Mouse (Mus musculus) heart, embryonic 13.5 days (tissue): ENCODE results near the gene Sox10. TPM values are rescaled to one million over a fixed set of nuclear protein-coding genes. Genes with fewer than 3 reads are reported as not detected.
A peak's percentile ranks its signal among the peaks of the same experiment; 100 is the strongest.

Source experiments
- ATAC-seq: fragments of 200-750 bp; cut with Nextera tagmentation; 2 replicates; pipeline ENCODE4 v1.8.0; 2017; ENCODE audit warnings: moderate TSS enrichment; ENCODE audit not compliant: insufficient number of reproducible peaks, low FRiP score, low TSS enrichment; ENCODE audit errors: extremely low read depth
- H3K27ac ChIP-seq: fragments of 300-500 bp; sonication (generic); replicated peaks from 2 replicates; pipeline ENCODE4 v1.5.1; 2015; ENCODE audit warnings: moderate library complexity, mild to moderate bottlenecking, inconsistent platforms
- H3K27me3 ChIP-seq: fragments of 300-500 bp; sonication (generic); replicated peaks from 2 replicates; pipeline ENCODE4 v1.6.1; 2015; ENCODE audit warnings: mild to moderate bottlenecking, inconsistent platforms
- H3K36me3 ChIP-seq: fragments of 300-500 bp; sonication (generic); 2 replicates; pipeline ENCODE4 v1.6.1; 2015; ENCODE audit warnings: mild to moderate bottlenecking, inconsistent platforms
- H3K4me1 ChIP-seq: fragments of 300-500 bp; sonication (generic); 2 replicates; pipeline ENCODE4 v1.6.1; 2015; ENCODE audit warnings: inconsistent platforms
- H3K4me2 ChIP-seq: fragments of 300-500 bp; sonication (generic); 2 replicates; pipeline ENCODE4 v1.6.1; 2015; ENCODE audit warnings: inconsistent platforms, mild to moderate bottlenecking, moderate library complexity
- H3K4me3 ChIP-seq: fragments of 300-500 bp; sonication (generic); 2 replicates; pipeline ENCODE4 v1.5.1; 2015; ENCODE audit warnings: moderate library complexity, mild to moderate bottlenecking, inconsistent platforms
- H3K9ac ChIP-seq: fragments of 300-500 bp; sonication (generic); 2 replicates; pipeline ENCODE4 v1.6.1; 2015; ENCODE audit warnings: inconsistent platforms, mild to moderate bottlenecking, moderate library complexity
- H3K9me3 ChIP-seq: fragments of 300-500 bp; sonication (generic); 2 replicates; pipeline ENCODE4 v1.6.1; 2016; ENCODE audit warnings: inconsistent platforms
- WGBS: fragments of 180-500 bp; shearing (Covaris S2); methylation state at CpG from one replicate; pipeline ENCODE4 v1.1.7; 2015; ENCODE audit warnings: mixed read lengths; 5-methylcytosine and 5-hydroxymethylcytosine counted together
- polyA plus RNA-seq: library from polyadenylated mRNA; unstranded; fragments of >200 nt; fragmentation: Nextera tagmentation; extraction: Ambion mirVana; gene quantifications from 2 replicates; pipeline ENCODE4 v1.2.1, GENCODE M21; 2015

The Sox10 gene
- polyA plus RNA-seq, 1 experiment from 2014 or later, result 0.44 TPM

DNA sequence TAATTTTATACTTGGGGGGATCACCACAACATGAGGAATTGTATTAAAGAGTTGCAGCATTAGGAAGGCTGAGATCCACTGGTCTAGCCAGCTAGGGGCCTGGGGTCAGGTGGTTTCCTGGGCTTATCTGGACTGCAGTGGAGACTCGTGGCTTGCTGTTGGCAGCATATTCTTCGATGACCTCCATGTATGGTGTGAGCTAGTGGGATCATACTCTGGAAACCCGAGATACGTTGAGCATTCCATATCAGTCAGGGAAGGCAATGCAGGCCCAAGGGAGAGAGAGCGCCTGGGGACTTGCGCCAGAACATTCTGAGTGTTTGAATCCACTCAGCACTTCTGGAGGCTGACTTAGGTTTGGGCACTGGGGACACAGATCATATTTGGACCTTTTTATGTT lies 41.3 kb downstream of the Sox10 start:
- Histone ChIP-seq H3K36me3 (peaks cover 99% of the 10 kb centered on the region), H3K27ac (peak overlapping the region; percentile 91), H3K9me3 (no peaks in the 10 kb centered on the region), H3K27me3 (no peaks in the 10 kb centered on the region), H3K4me2 (no peak overlapping the region), H3K9ac (peak overlapping the region; percentile 69), H3K4me3 (no peak overlapping the region), H3K4me1 (peaks cover 28% of the 10 kb centered on the region)
- WGBS, result 27% methylated on average over 6 of the region's 6 CpGs
- ATAC-seq, result peak; percentile 34; the same call in 1 of the 2 replicates

DNA sequence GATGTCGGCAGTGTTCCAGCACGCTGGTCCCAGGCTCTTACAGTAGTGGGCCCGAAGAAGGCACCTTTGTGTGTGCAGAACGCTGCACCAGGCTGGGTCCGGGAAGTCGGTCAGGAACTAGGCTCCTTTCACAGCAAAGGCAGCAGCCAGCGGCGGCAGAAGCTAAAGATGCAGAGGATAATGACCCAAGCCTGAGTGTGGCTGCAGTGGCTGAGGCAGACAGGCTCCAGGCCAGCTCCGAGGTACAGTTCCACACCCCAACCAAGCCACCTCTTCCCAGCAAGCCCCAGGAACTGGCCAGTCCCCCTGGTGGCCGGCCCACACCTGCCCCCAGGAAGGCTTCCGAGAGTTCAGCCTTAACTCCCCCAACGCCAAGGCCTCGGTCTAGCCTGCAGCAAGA lies 42.5 kb downstream of the Sox10 start:
- peak overlapping the region; percentile 91 for H3K27ac ChIP-seq
- no peak overlapping the region for H3K4me2 ChIP-seq
- ATAC-seq, result no peak
- H3K9ac ChIP-seq, result peak overlapping the region; percentile 69; the same call in 1 of the 2 replicates
- peaks cover 99% of the 10 kb centered on the region for H3K36me3 ChIP-seq
- no peaks in the 10 kb centered on the region for H3K27me3 ChIP-seq
- H3K4me1 ChIP-seq, result peaks cover 28% of the 10 kb centered on the region
- no peak overlapping the region for H3K4me3 ChIP-seq
- H3K9me3 ChIP-seq, result no peaks in the 10 kb centered on the region
- WGBS, result 77% methylated on average over 13 of the region's 13 CpGs

DNA sequence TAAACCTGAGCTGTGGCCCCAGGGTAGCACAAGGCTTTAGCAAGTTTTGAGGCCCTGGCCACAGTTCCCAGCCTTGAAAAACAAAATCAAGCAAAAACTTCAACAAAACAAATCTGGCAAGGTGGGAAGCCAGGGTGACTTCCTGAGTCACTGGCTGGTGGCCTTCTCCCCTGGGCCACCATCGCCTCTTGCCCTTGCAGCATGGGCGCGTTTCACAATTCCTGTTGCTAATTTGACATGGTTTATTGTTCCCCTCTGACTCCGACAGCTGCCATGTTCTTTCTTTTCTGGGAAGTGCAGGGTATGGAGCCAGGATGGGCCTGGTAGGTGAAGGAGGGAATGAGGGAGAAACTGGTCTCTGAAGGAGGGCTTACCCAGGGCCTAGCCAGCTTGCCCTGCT lies 42.9 kb downstream of the Sox10 start:
- no peaks in the 10 kb centered on the region for H3K27me3 ChIP-seq
- H3K9me3 ChIP-seq, result no peaks in the 10 kb centered on the region
- no peak for ATAC-seq
- WGBS, result 87% methylated on average over 4 of the region's 4 CpGs
- no peak overlapping the region for H3K4me3 ChIP-seq
- peak overlapping the region; percentile 69; the same call in 1 of the 2 replicates for H3K9ac ChIP-seq
- peaks cover 28% of the 10 kb centered on the region for H3K4me1 ChIP-seq
- no peak overlapping the region for H3K4me2 ChIP-seq
- H3K27ac ChIP-seq, result peak overlapping the region; percentile 91
- H3K36me3 ChIP-seq, result peaks cover 99% of the 10 kb centered on the region

- no peak overlapping the region for H3K9ac ChIP-seq
- peaks cover 99% of the 10 kb centered on the region for H3K36me3 ChIP-seq
- no peak for ATAC-seq
- H3K4me2 ChIP-seq, result no peak overlapping the region
- H3K4me1 ChIP-seq, result peaks cover 37% of the 10 kb centered on the region
- H3K27me3 ChIP-seq, result no peaks in the 10 kb centered on the region
- 65% methylated on average over 9 of the region's 9 CpGs for WGBS
- no peak overlapping the region for H3K4me3 ChIP-seq
- H3K27ac ChIP-seq, result no peak overlapping the region
- H3K9me3 ChIP-seq, result no peaks in the 10 kb centered on the region
These were observed 45.5 kb downstream of the Sox10 start for GRCm38 (mm10) chr15:79119491-79119890.

DNA sequence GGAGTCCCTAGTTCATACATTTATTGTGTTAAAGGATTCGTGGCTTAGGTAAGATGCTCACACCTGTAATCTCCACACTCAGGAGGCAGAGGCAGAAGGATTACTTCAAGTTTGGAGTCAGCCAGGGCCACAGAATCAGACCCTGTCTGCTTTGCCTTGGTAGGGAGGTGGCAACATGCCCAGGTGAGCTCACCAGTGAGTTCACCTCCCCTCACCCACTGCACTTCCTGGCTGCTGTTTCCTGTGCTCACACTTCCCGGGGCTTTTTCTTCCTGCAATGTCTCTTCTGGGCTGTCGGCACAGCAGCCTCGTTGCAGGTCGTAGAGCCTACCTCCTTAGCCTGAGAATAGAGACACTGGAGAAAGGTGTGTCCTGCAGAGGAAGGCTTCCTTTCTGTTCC lies 49.8 kb downstream of the Sox10 start:
- no peak for ATAC-seq
- H3K4me2 ChIP-seq, result no peak overlapping the region
- H3K9ac ChIP-seq, result peak overlapping the region; percentile 28; the same call in 1 of the 2 replicates
- no peaks in the 10 kb centered on the region for H3K9me3 ChIP-seq
- H3K36me3 ChIP-seq, result peaks cover 89% of the 10 kb centered on the region
- WGBS, result 49% methylated on average over 5 of the region's 5 CpGs
- peak overlapping the region; percentile 20; the same call in 1 of the 2 replicates for H3K27ac ChIP-seq
- peaks cover 42% of the 10 kb centered on the region for H3K4me1 ChIP-seq
- H3K4me3 ChIP-seq, result no peak overlapping the region
- no peaks in the 10 kb centered on the region for H3K27me3 ChIP-seq

- Histone ChIP-seq H3K27me3 (no peaks in the 10 kb centered on the region), H3K9ac (peak overlapping the region; percentile 99), H3K4me1 (peaks cover 58% of the 10 kb centered on the region), H3K36me3 (peaks cover 54% of the 10 kb centered on the region), H3K4me2 (peak overlapping the region; percentile 92), H3K9me3 (no peaks in the 10 kb centered on the region), H3K4me3 (peak overlapping the region; percentile 97), H3K27ac (peak overlapping the region; percentile 97)
- peak; percentile 59 for ATAC-seq
- WGBS, result 26% methylated on average over 4 of the region's 4 CpGs
These were observed 53.3 kb downstream of the Sox10 start for GRCm38 (mm10) chr15:79111774-79112173.

- no peak for ATAC-seq
- H3K36me3 ChIP-seq, result peaks cover 42% of the 10 kb centered on the region
- WGBS, result 50% methylated on average over 2 of the region's 2 CpGs
- peak overlapping the region; percentile 97 for H3K4me3 ChIP-seq
- H3K4me1 ChIP-seq, result peaks cover 55% of the 10 kb centered on the region
- peak overlapping the region; percentile 97 for H3K27ac ChIP-seq
- no peaks in the 10 kb centered on the region for H3K27me3 ChIP-seq
- H3K9ac ChIP-seq, result peak overlapping the region; percentile 99
- no peaks in the 10 kb centered on the region for H3K9me3 ChIP-seq
- H3K4me2 ChIP-seq, result peak overlapping the region; percentile 92
These were observed 54.5 kb downstream of the Sox10 start for GRCm38 (mm10) chr15:79110528-79110927.

- Histone ChIP-seq H3K4me3 (peak overlapping the region; percentile 97), H3K9ac (peak overlapping the region; percentile 99), H3K4me1 (peaks cover 50% of the 10 kb centered on the region), H3K36me3 (peaks cover 37% of the 10 kb centered on the region), H3K9me3 (no peaks in the 10 kb centered on the region), H3K27ac (peak overlapping the region; percentile 97), H3K4me2 (peak overlapping the region; percentile 92), H3K27me3 (no peaks in the 10 kb centered on the region)
- no peak for ATAC-seq
- WGBS, result 10% methylated on average over 9 of the region's 9 CpGs
These were observed 55.0 kb downstream of the Sox10 start for GRCm38 (mm10) chr15:79110031-79110430.

- Histone ChIP-seq H3K36me3 (peaks cover 31% of the 10 kb centered on the region), H3K9ac (peak overlapping the region; percentile 99), H3K27me3 (no peaks in the 10 kb centered on the region), H3K4me1 (peaks cover 45% of the 10 kb centered on the region), H3K4me2 (peak overlapping the region; percentile 92), H3K4me3 (peak overlapping the region; percentile 97), H3K9me3 (no peaks in the 10 kb centered on the region), H3K27ac (peak overlapping the region; percentile 97)
- ATAC-seq, result 0 out of 2 replicates have a peak, but pooled peaks have one; percentile 8
- WGBS, result 1% methylated on average over 38 of the region's 46 CpGs
These were observed 55.6 kb downstream of the Sox10 start for GRCm38 (mm10) chr15:79109321-79109934.

DNA sequence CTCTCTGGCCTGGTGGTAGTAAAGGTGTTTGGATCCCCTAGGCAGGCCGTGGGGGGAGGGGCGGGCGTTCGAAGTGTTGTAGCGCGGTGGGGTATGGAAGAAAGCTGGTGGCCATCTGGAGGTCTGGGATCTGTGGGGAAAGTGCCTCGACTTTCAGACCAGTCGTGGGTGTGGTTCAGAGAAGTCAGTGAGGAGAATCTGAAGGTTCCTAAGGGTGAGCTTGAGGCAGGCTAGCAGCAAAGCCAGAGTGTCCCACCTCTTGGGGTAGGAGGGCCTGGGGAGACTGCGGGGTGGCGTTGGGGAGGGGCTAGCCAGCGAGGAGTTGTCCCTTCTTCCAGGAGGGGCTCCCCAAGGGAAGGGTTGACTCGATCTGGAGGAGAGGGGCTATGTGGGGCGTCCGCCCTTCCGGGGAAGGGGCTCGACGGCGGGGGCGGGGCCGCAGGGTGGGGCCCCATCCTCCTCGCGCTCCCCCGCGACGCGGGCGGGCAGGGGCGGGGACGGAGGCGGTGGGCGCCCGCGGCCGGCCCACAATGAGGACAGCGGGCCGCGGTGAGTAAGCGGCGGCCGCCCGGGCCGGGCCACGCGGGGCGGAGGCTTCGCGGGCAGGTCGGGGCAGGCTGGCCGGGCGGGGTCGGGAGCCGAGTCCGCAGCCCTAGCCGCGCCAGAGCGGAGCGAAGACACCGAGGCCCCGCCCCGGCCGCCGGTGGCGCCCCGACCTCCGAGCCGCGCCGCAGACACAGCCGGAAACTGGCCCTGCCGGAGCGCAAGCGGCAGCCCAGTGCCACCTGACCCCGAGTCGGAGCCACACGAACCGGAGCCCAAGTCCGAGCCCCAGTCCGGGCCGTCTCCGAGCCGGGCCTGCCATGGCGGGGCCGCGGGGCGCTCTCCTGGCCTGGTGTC lies 56.4 kb downstream of the Sox10 start, which contains the start of gene Micall1:
Gene Micall1, plus strand, starts transcription at position 478 of the 900 bp plus-strand sequence.
- WGBS, result under 1% methylated on average over 68 of the region's 85 CpGs
- Histone ChIP-seq H3K27me3 (no peaks in the 10 kb centered on the region), H3K4me2 (peak within 1 kb of the TSS; percentile 92), H3K9me3 (no peaks in the 10 kb centered on the region), H3K4me3 (peak within 1 kb of the TSS; percentile 97), H3K27ac (peak within 1 kb of the TSS; percentile 97), H3K9ac (peak within 1 kb of the TSS; percentile 99), H3K36me3 (peaks cover 23% of the 10 kb centered on the region), H3K4me1 (peaks cover 45% of the 10 kb centered on the region)
- peak; percentile 45; the same call in 1 of the 2 replicates for ATAC-seq

GRCm38 (mm10) chr15:79107966-79108365 lies 57.1 kb downstream of the Sox10 start:
- H3K4me3 ChIP-seq, result peak overlapping the region; percentile 97
- 18% methylated on average over 7 of the region's 7 CpGs for WGBS

More at GRCm38 (mm10) chr15:79107966-79108365, 57.1 kb downstream of the Sox10 start:
- H3K4me2 ChIP-seq, result peak overlapping the region; percentile 92
- H3K9me3 ChIP-seq, result no peaks in the 10 kb centered on the region
- no peaks in the 10 kb centered on the region for H3K27me3 ChIP-seq
- ATAC-seq, result no peak
- H3K36me3 ChIP-seq, result peaks cover 16% of the 10 kb centered on the region
- peak overlapping the region; percentile 99 for H3K9ac ChIP-seq
- peaks cover 43% of the 10 kb centered on the region for H3K4me1 ChIP-seq
- H3K27ac ChIP-seq, result peak overlapping the region; percentile 97
